Mouse (Mus musculus) midbrain, embryonic 16.5 days (tissue): ENCODE measurements around the gene Cldn14. TPM values are rescaled to one million over a fixed set of nuclear protein-coding genes. Genes with fewer than 3 reads are reported as not detected.

Source experiments
- ATAC-seq: fragments of 200-750 bp; cut with Nextera tagmentation; 2 replicates; pipeline ENCODE4 v1.8.0; 2017; ENCODE audit warnings: moderate TSS enrichment
- H3K27ac ChIP-seq: fragments of 300-500 bp; sonication (generic); 2 replicates; pipeline ENCODE4 v1.5.1; 2014; ENCODE audit warnings: mild to moderate bottlenecking, low read length, mixed read lengths
- H3K27me3 ChIP-seq: fragments of 300-500 bp; sonication (generic); 2 replicates; pipeline ENCODE4 v1.6.1; 2014; ENCODE audit warnings: low read depth, low read length, mixed read lengths; ENCODE audit not compliant: control insufficient read depth, insufficient read depth
- H3K36me3 ChIP-seq: fragments of 300-500 bp; sonication (generic); 2 replicates; pipeline ENCODE4 v1.6.1; 2014; ENCODE audit warnings: mild to moderate bottlenecking, low read length, moderate library complexity, mixed read lengths; ENCODE audit not compliant: control insufficient read depth, insufficient read depth
- H3K4me1 ChIP-seq: fragments of 300-500 bp; sonication (generic); 2 replicates; pipeline ENCODE4 v1.6.1; 2014; ENCODE audit warnings: mild to moderate bottlenecking, low read length, mixed read lengths; ENCODE audit not compliant: control insufficient read depth, insufficient read depth
- H3K4me2 ChIP-seq: fragments of 300-500 bp; sonication (generic); 2 replicates; pipeline ENCODE4 v1.6.1; 2014; ENCODE audit warnings: mild to moderate bottlenecking, low read length, mixed read lengths
- H3K4me3 ChIP-seq: fragments of 300-500 bp; sonication (generic); 2 replicates; pipeline ENCODE4 v1.5.1; 2014; ENCODE audit warnings: low read depth, mild to moderate bottlenecking, low read length, moderate library complexity, mixed read lengths
- H3K9ac ChIP-seq: fragments of 300-500 bp; sonication (generic); 2 replicates; pipeline ENCODE4 v1.6.1; 2014; ENCODE audit warnings: low read depth, low read length, mixed read lengths
- H3K9me3 ChIP-seq: fragments of 300-500 bp; sonication (generic); replicated peaks from 2 replicates; pipeline ENCODE4 v1.6.1; 2014; ENCODE audit warnings: mild to moderate bottlenecking, low read length, mixed read lengths; ENCODE audit not compliant: control insufficient read depth, poor library complexity, severe bottlenecking
- WGBS: fragments of 180-500 bp; shearing (Covaris S2); extraction: QIAGEN DNeasy Blood & Tissue Kit; methylation state at CpG from one replicate; pipeline ENCODE4 v1.1.7; 2014; 5-methylcytosine and 5-hydroxymethylcytosine counted together
- polyA plus RNA-seq: library from polyadenylated mRNA; unstranded; fragments of >200 nt; fragmentation: Nextera tagmentation; extraction: Ambion mirVana; gene quantifications from 2 replicates; pipeline ENCODE4 v1.2.1, GENCODE M21; 2015

Cldn14 gene
- polyA plus RNA-seq, 1 experiment from 2014 or later: not detected

DNA sequence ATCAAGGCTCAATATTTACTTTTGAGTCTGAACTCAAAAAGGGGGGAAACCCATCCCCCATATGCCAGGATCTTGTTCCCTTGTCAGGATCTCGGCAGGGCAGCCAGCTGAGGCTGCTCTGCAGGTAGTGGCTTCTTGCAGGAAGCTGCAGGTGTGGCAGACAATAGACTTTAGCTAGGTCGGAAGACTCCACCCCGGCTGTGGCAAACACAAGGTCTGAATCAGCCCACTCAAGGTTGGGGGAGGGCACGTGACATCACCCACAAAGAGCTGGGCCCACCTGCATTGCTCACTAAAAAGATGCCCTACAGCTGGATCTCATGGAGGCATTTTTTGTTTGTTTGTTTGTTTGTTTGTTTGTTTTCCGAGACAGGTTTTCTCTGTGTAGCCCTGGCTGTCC lies 100.9 kb downstream of the Cldn14 start:
- Histone ChIP-seq H3K9me3 (no peaks in the 10 kb centered on the region), H3K36me3 (no peaks in the 10 kb centered on the region), H3K4me1 (no peaks in the 10 kb centered on the region), H3K9ac (no peak overlapping the region), H3K27me3 (no peaks in the 10 kb centered on the region), H3K27ac (no peak overlapping the region), H3K4me2 (no peak overlapping the region), H3K4me3 (no peak overlapping the region)
- WGBS: 90% methylated on average over 5 of the region's 5 CpGs
- no peak for ATAC-seq

DNA sequence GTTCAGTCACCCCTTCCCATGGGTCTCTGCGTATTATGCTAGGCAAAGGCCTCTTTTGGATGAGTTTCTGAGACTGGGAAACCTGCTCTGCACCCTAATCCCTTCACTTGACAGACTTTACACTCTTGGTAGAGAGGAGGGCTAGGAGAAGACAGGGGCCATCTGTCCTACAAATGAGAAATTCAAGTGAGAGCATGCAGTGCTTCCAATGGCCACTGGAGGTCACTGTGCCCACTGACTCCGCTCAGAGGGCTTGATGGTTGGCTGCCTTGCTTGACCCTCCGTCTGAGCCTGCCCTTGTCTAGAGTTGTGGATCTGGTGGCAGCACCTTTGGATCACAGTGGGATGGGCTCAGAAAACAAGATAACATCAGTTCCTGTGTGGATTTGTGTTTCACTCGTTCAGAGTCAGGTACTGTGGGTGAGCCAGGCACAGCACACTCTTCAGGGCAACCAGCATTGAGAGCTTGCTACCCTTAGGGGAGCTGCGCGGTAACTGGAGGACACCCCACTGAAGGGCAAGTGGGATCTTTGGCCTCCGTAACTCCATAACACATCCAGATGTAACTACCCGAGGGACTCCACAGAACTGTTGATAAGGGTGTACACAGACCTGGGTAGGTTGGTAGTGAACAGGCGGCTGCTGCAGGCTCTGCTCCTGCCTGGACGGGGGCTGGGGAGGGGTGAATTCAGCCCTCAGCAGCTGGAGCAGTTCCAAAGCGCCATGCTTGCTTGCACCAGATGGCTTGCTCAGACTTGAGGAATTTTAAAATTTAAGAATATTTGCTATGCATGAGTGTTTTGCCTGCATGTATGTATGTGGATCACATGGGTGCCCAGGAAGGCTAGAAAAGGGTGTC lies 102.3 kb downstream of the Cldn14 start:
- H3K9me3 ChIP-seq: no peaks in the 10 kb centered on the region
- no peaks in the 10 kb centered on the region for H3K4me1 ChIP-seq
- no peaks in the 10 kb centered on the region for H3K36me3 ChIP-seq
- no peaks in the 10 kb centered on the region for H3K27me3 ChIP-seq
- no peak overlapping the region for H3K4me3 ChIP-seq
- WGBS: 70% methylated on average over 11 of the region's 11 CpGs
- H3K9ac ChIP-seq: no peak overlapping the region
- no peak for ATAC-seq
- no peak overlapping the region for H3K27ac ChIP-seq
- H3K4me2 ChIP-seq: no peak overlapping the region

DNA sequence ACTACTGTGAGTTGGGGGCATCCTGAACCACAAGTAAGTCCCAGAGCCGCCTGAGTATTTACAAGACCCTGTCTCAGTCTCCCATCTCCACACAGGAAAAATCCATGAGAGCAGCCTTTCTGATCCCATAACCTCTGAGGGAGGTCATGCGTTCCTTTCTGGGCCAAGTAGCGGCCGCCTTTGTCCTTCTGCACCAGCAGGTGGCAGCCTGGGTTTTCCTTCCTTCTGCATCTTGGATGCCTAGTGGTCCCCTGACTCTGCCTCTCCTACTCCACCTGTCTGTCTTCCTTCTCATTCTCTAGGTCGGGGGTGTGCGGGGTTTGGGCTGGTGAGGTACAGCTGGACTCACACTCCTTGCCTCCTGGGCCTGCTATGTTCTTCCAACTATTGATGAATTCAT lies 105.6 kb downstream of the Cldn14 start:
- Histone ChIP-seq H3K4me3 (no peak overlapping the region), H3K9ac (no peak overlapping the region), H3K36me3 (no peaks in the 10 kb centered on the region), H3K27me3 (no peaks in the 10 kb centered on the region), H3K27ac (no peak overlapping the region), H3K4me1 (no peaks in the 10 kb centered on the region), H3K9me3 (no peaks in the 10 kb centered on the region), H3K4me2 (no peak overlapping the region)
- ATAC-seq: no peak
- 77% methylated on average over 6 of the region's 6 CpGs for WGBS

DNA sequence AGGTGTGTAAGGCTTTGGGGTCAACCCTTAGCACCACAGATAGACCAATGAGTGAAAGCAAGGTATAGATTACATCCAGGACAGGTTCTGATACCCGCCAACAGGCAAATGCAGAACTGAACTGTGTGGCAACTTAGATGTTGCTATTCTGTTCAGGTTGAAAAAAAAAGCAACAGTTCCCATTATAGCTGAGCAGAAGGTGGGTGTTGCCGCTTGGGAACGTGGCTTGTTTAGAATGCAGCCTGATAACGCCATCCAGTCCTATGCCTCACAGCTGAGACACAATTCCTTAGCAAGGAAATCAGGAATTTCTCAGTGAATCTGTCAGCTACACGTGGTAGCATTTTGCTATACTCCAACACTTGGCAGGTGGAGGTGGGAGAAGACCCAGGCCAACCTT lies 115.4 kb downstream of the Cldn14 start:
- Histone ChIP-seq H3K9me3 (no peaks in the 10 kb centered on the region), H3K4me3 (no peak overlapping the region), H3K4me1 (no peaks in the 10 kb centered on the region), H3K4me2 (no peak overlapping the region), H3K27me3 (no peaks in the 10 kb centered on the region), H3K27ac (no peak overlapping the region), H3K36me3 (no peaks in the 10 kb centered on the region; the same call in 1 of the 2 replicates), H3K9ac (no peak overlapping the region)
- no peak for ATAC-seq
- 92% methylated on average over 5 of the region's 5 CpGs for WGBS

DNA sequence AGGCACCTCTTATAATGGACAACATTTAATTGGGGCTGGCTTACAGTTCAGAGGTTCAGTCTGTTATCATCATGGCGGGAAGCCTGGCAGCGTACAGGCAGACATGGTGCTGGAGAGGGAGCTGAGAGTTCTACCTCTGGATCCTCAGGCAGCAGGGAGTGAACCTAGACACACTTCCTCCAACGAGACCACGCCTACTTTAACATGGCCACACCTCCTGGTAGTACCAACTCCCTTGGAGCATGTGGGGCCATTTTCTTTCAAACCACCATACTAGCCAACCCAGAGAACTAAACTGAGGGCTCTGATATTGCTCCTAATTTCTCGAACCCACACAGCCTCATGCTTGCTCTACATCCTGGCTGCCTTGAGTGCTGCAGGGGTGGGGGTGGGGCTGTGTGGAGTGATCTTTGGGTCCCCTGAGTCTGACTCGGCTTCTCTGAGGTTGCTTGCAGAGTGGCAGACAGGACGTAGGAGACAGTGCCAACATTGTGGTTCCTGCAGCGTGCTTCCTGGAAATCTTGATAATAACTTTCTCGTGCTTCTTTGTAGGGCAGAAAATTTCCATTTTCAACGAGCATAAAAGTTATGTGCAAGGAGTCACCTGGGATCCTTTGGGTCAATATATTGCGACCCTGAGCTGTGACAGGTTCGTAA lies 117.6 kb downstream of the Cldn14 start:
- Histone ChIP-seq H3K4me1 (no peaks in the 10 kb centered on the region), H3K36me3 (no peaks in the 10 kb centered on the region; the same call in 1 of the 2 replicates), H3K4me3 (no peak overlapping the region), H3K27ac (no peak overlapping the region), H3K9ac (no peak overlapping the region), H3K9me3 (no peaks in the 10 kb centered on the region), H3K4me2 (no peak overlapping the region), H3K27me3 (no peaks in the 10 kb centered on the region)
- no peak for ATAC-seq
- 90% methylated on average over 12 of the region's 12 CpGs for WGBS

DNA sequence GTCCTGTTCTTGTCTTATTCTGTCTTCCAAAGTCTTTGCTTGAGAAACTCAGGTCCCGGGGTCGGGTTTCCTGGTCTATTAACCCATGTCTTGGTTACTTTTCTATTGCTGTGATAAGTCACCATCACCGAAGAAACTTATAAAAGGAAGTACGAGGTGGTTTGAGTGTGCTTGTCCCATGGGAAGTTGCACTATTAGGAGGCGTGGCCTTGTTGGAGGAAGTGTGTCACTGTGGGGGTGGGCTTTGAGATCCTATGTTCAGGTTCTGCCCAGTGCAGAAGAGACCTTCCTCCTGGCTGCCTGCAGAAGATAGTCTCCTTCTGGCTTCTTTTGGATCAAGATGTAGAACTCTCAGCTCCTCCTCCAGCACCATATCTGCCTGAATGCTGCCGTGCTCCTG lies 120.2 kb downstream of the Cldn14 start:
- H3K27me3 ChIP-seq: no peaks in the 10 kb centered on the region
- 92% methylated on average over 6 of the region's 6 CpGs for WGBS
- H3K27ac ChIP-seq: no peak overlapping the region
- H3K9ac ChIP-seq: no peak overlapping the region
- H3K4me1 ChIP-seq: peaks cover 4% of the 10 kb centered on the region; the same call in 1 of the 2 replicates
- no peak for ATAC-seq
- H3K36me3 ChIP-seq: no peaks in the 10 kb centered on the region; the same call in 1 of the 2 replicates
- H3K4me3 ChIP-seq: no peak overlapping the region
- H3K9me3 ChIP-seq: no peaks in the 10 kb centered on the region
- H3K4me2 ChIP-seq: no peak overlapping the region

DNA sequence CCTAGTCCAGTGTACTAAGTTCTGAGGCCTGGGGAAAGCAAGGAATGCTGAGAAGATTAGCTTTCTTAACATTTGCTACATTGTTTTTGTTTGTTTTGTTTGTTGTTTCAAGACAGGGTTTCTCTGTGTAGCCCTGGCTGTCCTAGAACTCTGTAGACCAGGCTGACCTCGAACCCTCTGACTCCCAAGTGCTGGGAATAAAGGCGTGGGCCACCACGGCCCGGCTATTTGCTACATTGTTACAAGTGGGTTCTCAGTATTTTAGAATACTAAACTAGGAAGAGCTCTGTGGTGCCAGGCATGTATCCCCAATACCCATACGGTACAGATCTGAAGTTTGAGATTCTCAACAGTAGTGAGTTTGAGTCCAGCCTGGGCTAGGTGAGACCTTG lies 123.9 kb downstream of the Cldn14 start:
- Histone ChIP-seq H3K4me1 (peaks cover 7% of the 10 kb centered on the region; the same call in 1 of the 2 replicates), H3K9ac (peak overlapping the region; percentile 56), H3K4me3 (peak overlapping the region; percentile 49), H3K4me2 (peak overlapping the region; percentile 73), H3K27me3 (no peaks in the 10 kb centered on the region), H3K36me3 (no peaks in the 10 kb centered on the region; the same call in 1 of the 2 replicates), H3K9me3 (no peaks in the 10 kb centered on the region), H3K27ac (no peak overlapping the region)
- 48% methylated on average over 5 of the region's 5 CpGs for WGBS
- ATAC-seq: no peak

DNA sequence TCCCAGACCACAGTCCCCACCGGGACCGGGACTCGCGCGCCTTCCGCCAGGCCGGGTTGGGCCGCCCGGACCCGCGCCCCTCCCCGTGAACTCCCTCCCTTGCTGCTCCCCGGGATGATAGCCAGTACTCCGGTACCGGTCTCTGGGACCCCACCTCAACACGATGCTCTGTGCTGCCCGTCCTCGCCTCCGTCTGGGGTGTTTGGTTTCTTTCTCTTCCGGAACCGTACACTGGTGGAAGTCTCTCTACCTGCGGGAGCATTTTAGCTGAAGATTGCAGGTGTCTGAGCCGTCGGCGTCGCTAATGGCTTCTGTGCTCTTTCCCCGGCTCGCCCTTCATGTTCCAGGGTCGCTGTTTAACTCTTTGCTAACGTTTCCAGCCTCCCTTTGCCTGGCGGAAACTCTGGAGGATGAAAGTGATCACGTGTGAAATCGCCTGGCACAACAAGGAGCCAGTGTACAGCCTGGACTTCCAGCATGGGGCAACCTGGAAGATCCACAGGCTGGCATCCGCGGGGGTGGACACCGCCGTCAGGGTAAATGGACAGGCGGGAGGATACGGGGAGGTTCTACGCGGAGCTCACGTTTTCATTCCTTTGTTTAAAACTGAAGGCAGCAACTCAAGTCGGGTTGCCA lies 124.4 kb downstream of the Cldn14 start:
- WGBS: under 1% methylated on average over 43 of the region's 43 CpGs
- peak overlapping the region; percentile 49 for H3K4me3 ChIP-seq
- H3K4me2 ChIP-seq: peak overlapping the region; percentile 73
- H3K27ac ChIP-seq: no peak overlapping the region
- no peaks in the 10 kb centered on the region for H3K9me3 ChIP-seq
- no peaks in the 10 kb centered on the region for H3K36me3 ChIP-seq
- peaks cover 7% of the 10 kb centered on the region; the same call in 1 of the 2 replicates for H3K4me1 ChIP-seq
- ATAC-seq: peak; percentile 79
- H3K9ac ChIP-seq: peak overlapping the region; percentile 56
- H3K27me3 ChIP-seq: no peaks in the 10 kb centered on the region
